Mouse (Mus musculus) gastrocnemius, postnatal 36 days (tissue): Measurements from ENCODE around the gene Fat1. TPM values are rescaled to one million over a fixed set of nuclear protein-coding genes. Genes with fewer than 3 reads are reported as not detected.

Experiments used
- DNase-seq, 2 experiments: peaks; one replicate each; pipeline ENCODE4 v3.0.0; 2022
- intact Hi-C: fragments of 180-260 bp; cut with DNase I; formaldehyde crosslinking; loops from one replicate; pipeline ENCODE4 v1.15.1; 2025
- total RNA-seq, 2 experiments: library from RNA; stranded (reverse); gene quantifications; 2 replicates each; pipeline ENCODE4 v1.2.3; 2021

Gene Fat1
- total RNA-seq, 2 experiments from 2014 or later = 3.4 to 4.3 TPM

- intact Hi-C loops = no loop called here
- DNase-seq = no peak
Measured at GRCm38 (mm10) chr8:44960455-44960854, 25.2 kb downstream of the Fat1 start.

- intact Hi-C loops = no loop called here
- DNase-seq = no peak
Measured at GRCm38 (mm10) chr8:44960906-44961305, 25.7 kb downstream of the Fat1 start.

- intact Hi-C loops = no loop called here
- DNase-seq = no peak
Measured at GRCm38 (mm10) chr8:44961492-44961891, 26.2 kb downstream of the Fat1 start.

GRCm38 (mm10) chr8:44962572-44963231 lies 27.5 kb downstream of the Fat1 start:
- DNase-seq = no peak
- intact Hi-C loops = no loop called here

- intact Hi-C loops = no loop called here
Measured at GRCm38 (mm10) chr8:44967521-44968039, 32.3 kb downstream of the Fat1 start.

GRCm38 (mm10) chr8:44970093-44970492 lies 34.8 kb downstream of the Fat1 start:
- intact Hi-C loops = no loop called here
- no peak for DNase-seq

More at GRCm38 (mm10) chr8:44967521-44968039, 32.3 kb downstream of the Fat1 start:
- no peak for DNase-seq

GRCm38 (mm10) chr8:44971346-44971745 lies 36.1 kb downstream of the Fat1 start:
- no peak for DNase-seq
- intact Hi-C loops = no loop called here

GRCm38 (mm10) chr8:44971964-44972363 lies 36.7 kb downstream of the Fat1 start:
- intact Hi-C loops = no loop called here
- no peak for DNase-seq

- intact Hi-C loops = loop anchor here (5.0 kb wide), 1 partner anchor 38 kb away; the partner anchor contains the start of gene Fat1
- no peak for DNase-seq
Measured at GRCm38 (mm10) chr8:44975113-44975512, 39.9 kb downstream of the Fat1 start.

- intact Hi-C loops = loop anchor here (5.0 kb wide), 1 partner anchor 38 kb away; the partner anchor contains the start of gene Fat1
- DNase-seq = no peak
Measured at GRCm38 (mm10) chr8:44975654-44976053, 40.4 kb downstream of the Fat1 start.

- no peak for DNase-seq
- intact Hi-C loops = loop anchor here (5.0 kb wide), 1 partner anchor 41 kb away; the partner anchor contains the start of gene Fat1
Measured at GRCm38 (mm10) chr8:44978622-44979021, 43.4 kb downstream of the Fat1 start.

- DNase-seq = no peak
Measured at GRCm38 (mm10) chr8:44979245-44979644, 44.0 kb downstream of the Fat1 start.

GRCm38 (mm10) chr8:44980030-44980429 lies 44.8 kb downstream of the Fat1 start:
- intact Hi-C loops = no loop called here

More at GRCm38 (mm10) chr8:44979245-44979644, 44.0 kb downstream of the Fat1 start:
- intact Hi-C loops = loop anchor here (5.0 kb wide), 1 partner anchor 42 kb away; the partner anchor contains the start of gene Fat1

GRCm38 (mm10) chr8:44985326-44986288 lies 50.4 kb downstream of the Fat1 start:
- no peak for DNase-seq
- intact Hi-C loops = no loop called here

More at GRCm38 (mm10) chr8:44980030-44980429, 44.8 kb downstream of the Fat1 start:
- DNase-seq = peak in 1 of 2 experiments; percentile 31

- DNase-seq = no peak
Measured at GRCm38 (mm10) chr8:44991700-44992487, 56.6 kb downstream of the Fat1 start.

GRCm38 (mm10) chr8:44992664-44993063 lies 57.4 kb downstream of the Fat1 start:
- no peak for DNase-seq
- intact Hi-C loops = no loop called here

More at GRCm38 (mm10) chr8:44991700-44992487, 56.6 kb downstream of the Fat1 start:
- intact Hi-C loops = no loop called here

- intact Hi-C loops = no loop called here
- DNase-seq = no peak
Measured at GRCm38 (mm10) chr8:44993376-44993775, 58.1 kb downstream of the Fat1 start.

GRCm38 (mm10) chr8:44996493-44996892 lies 61.2 kb downstream of the Fat1 start:
- DNase-seq = no peak
- intact Hi-C loops = loop anchor here (5.0 kb wide), 1 partner anchor 59 kb away; the partner anchor contains the start of gene Fat1

GRCm38 (mm10) chr8:44997321-44997720 lies 62.1 kb downstream of the Fat1 start:
- intact Hi-C loops = loop anchor here (5.0 kb wide), 1 partner anchor 60 kb away; the partner anchor contains the start of gene Fat1
- DNase-seq = no peak

GRCm38 (mm10) chr8:44997829-44998228 lies 62.6 kb downstream of the Fat1 start:
- intact Hi-C loops = loop anchor here (5.0 kb wide), 1 partner anchor 61 kb away; the partner anchor contains the start of gene Fat1

More at GRCm38 (mm10) chr8:44997829-44998228, 62.6 kb downstream of the Fat1 start:
- DNase-seq = no peak
